Mouse (Mus musculus) midbrain, postnatal 0 days (tissue): ENCODE data around the gene Add2. TPM values are rescaled to one million over a fixed set of nuclear protein-coding genes. Genes with fewer than 3 reads are reported as not detected.

Experiments
- ATAC-seq: fragments of 200-750 bp; cut with Nextera tagmentation; 2 replicates; pipeline ENCODE4 v1.8.0; 2017; ENCODE audit warnings: moderate number of reproducible peaks, mild to moderate bottlenecking, moderate TSS enrichment, moderate library complexity; ENCODE audit not compliant: low FRiP score
- DNase-seq: peaks from one replicate; pipeline ENCODE4 v3.0.0-alpha.2; 2015; ENCODE audit warnings: low spot score
- H3K27ac ChIP-seq: fragments of 300-500 bp; sonication (generic); 2 replicates; pipeline ENCODE4 v1.5.1; 2014; ENCODE audit warnings: low read depth, mild to moderate bottlenecking, low read length, mixed read lengths
- H3K27me3 ChIP-seq: fragments of 300-500 bp; sonication (generic); 2 replicates; pipeline ENCODE4 v1.6.1; 2014; ENCODE audit warnings: low read length, control low read depth, mixed read lengths; ENCODE audit not compliant: insufficient read depth
- H3K36me3 ChIP-seq: fragments of 300-500 bp; sonication (generic); 2 replicates; pipeline ENCODE4 v1.6.1; 2014; ENCODE audit warnings: low read length, control low read depth, mixed read lengths; ENCODE audit not compliant: insufficient read depth
- H3K4me1 ChIP-seq: fragments of 300-500 bp; sonication (generic); 2 replicates; pipeline ENCODE4 v1.6.1; 2014; ENCODE audit warnings: mild to moderate bottlenecking, control low read depth, antibody characterized with exemption, low read length, mixed read lengths; ENCODE audit not compliant: insufficient read depth
- H3K4me2 ChIP-seq: fragments of 300-500 bp; sonication (generic); 2 replicates; pipeline ENCODE4 v1.6.1; 2014; ENCODE audit warnings: low read depth, mild to moderate bottlenecking, low read length, mixed read lengths; ENCODE audit not compliant: poor library complexity, severe bottlenecking
- H3K4me3 ChIP-seq: fragments of 300-500 bp; sonication (generic); 2 replicates; pipeline ENCODE4 v1.5.1; 2014; ENCODE audit warnings: low read depth, mild to moderate bottlenecking, low read length, moderate library complexity
- H3K9ac ChIP-seq: fragments of 300-500 bp; sonication (generic); replicated peaks from 2 replicates; pipeline ENCODE4 v1.6.1; 2014; ENCODE audit warnings: mild to moderate bottlenecking, low read length, moderate library complexity, mixed read lengths; ENCODE audit not compliant: poor library complexity, severe bottlenecking
- H3K9me3 ChIP-seq: fragments of 300-500 bp; sonication (generic); 2 replicates; pipeline ENCODE4 v1.6.1; 2016; ENCODE audit warnings: low read length, control low read depth
- CTCF ChIP-seq: IDR thresholded peaks from 2 replicates; pipeline ENCODE4 v1.5.1; 2016; ENCODE audit warnings: antibody characterized with exemption, mild to moderate bottlenecking
- WGBS: fragments of 180-500 bp; shearing (Covaris S2); extraction: QIAGEN DNeasy Blood & Tissue Kit; methylation state at CpG from one replicate; pipeline ENCODE4 v1.1.7; 2014; 5-methylcytosine and 5-hydroxymethylcytosine counted together
- polyA plus RNA-seq: library from polyadenylated mRNA; unstranded; fragments of >200 nt; fragmentation: Nextera tagmentation; extraction: Ambion mirVana; gene quantifications from 2 replicates; pipeline ENCODE4 v1.2.1, GENCODE M21; 2015
- total RNA-seq: library from RNA; depleted of rRNA; stranded (reverse); fragments of >200 nt; gene quantifications from 2 replicates; pipeline ENCODE4 v1.2.3, GENCODE M21; 2014

The Add2 gene
- total and polyA plus RNA-seq, 2 experiments from 2014 or later, result 124 to 159 TPM

- no peak for DNase-seq
- 79% methylated on average over 4 of the region's 4 CpGs for WGBS
- no peaks in the 10 kb centered on the region for H3K4me1 ChIP-seq
- H3K36me3 ChIP-seq, result no peaks in the 10 kb centered on the region
- no peak for TF ChIP-seq CTCF
- no peak overlapping the region for H3K27ac ChIP-seq
- no peak overlapping the region for H3K4me2 ChIP-seq
- no peak overlapping the region for H3K4me3 ChIP-seq
- no peak for ATAC-seq
- H3K9me3 ChIP-seq, result no peaks in the 10 kb centered on the region
- H3K27me3 ChIP-seq, result no peaks in the 10 kb centered on the region
- no peak overlapping the region for H3K9ac ChIP-seq
These were observed 8.9 kb upstream of the Add2 start for GRCm38 (mm10) chr6:86019415-86020237.

GRCm38 (mm10) chr6:86020948-86021347 lies 7.5 kb upstream of the Add2 start:
- Histone ChIP-seq H3K27me3 (no peaks in the 10 kb centered on the region), H3K4me1 (no peaks in the 10 kb centered on the region), H3K9me3 (no peaks in the 10 kb centered on the region), H3K4me2 (no peak overlapping the region), H3K4me3 (no peak overlapping the region), H3K9ac (no peak overlapping the region), H3K36me3 (no peaks in the 10 kb centered on the region), H3K27ac (no peak overlapping the region)
- no peak for ATAC-seq
- 33% methylated on average over 3 of the region's 3 CpGs for WGBS
- TF ChIP-seq CTCF, result peak; percentile 69
- DNase-seq, result no peak

GRCm38 (mm10) chr6:86026632-86027292 lies 1.7 kb upstream of the Add2 start:
- Histone ChIP-seq H3K27ac (no peak overlapping the region), H3K9me3 (no peaks in the 10 kb centered on the region), H3K9ac (no peak overlapping the region), H3K4me2 (no peak overlapping the region), H3K4me3 (no peak overlapping the region), H3K27me3 (no peaks in the 10 kb centered on the region), H3K4me1 (peaks cover 10% of the 10 kb centered on the region; the same call in 1 of the 2 replicates), H3K36me3 (no peaks in the 10 kb centered on the region)
- no peak for ATAC-seq
- 87% methylated on average over 8 of the region's 8 CpGs for WGBS
- no peak for DNase-seq
- TF ChIP-seq CTCF, result no peak

GRCm38 (mm10) chr6:86028150-86028549 lies 331 bp upstream of the Add2 start:
- Histone ChIP-seq H3K27me3 (no peaks in the 10 kb centered on the region), H3K27ac (peak overlapping the region; percentile 97), H3K36me3 (no peaks in the 10 kb centered on the region), H3K9me3 (no peaks in the 10 kb centered on the region), H3K4me2 (peak overlapping the region; percentile 70), H3K9ac (peak overlapping the region; percentile 96), H3K4me3 (peak overlapping the region; percentile 76), H3K4me1 (peaks cover 16% of the 10 kb centered on the region; the same call in 1 of the 2 replicates)
- DNase-seq (no peak), ATAC-seq (peak; percentile 53; the same call in 1 of the 2 replicates)
- 33% methylated on average over 2 of the region's 2 CpGs for WGBS
- TF ChIP-seq CTCF, result no peak

- Histone ChIP-seq H3K36me3 (no peaks in the 10 kb centered on the region), H3K27ac (peak overlapping the region; percentile 97), H3K9ac (peak overlapping the region; percentile 96), H3K9me3 (no peaks in the 10 kb centered on the region), H3K27me3 (no peaks in the 10 kb centered on the region), H3K4me3 (peak overlapping the region; percentile 76), H3K4me1 (peaks cover 16% of the 10 kb centered on the region; the same call in 1 of the 2 replicates), H3K4me2 (peak overlapping the region; percentile 70)
- DNase-seq (no peak), ATAC-seq (peak; percentile 47)
- TF ChIP-seq CTCF, result no peak
- WGBS, result 4% methylated on average over 6 of the region's 6 CpGs
These were observed 837 bp downstream of the Add2 start for GRCm38 (mm10) chr6:86029323-86029713.

- H3K27ac ChIP-seq, result no peak overlapping the region
- peak overlapping the region; percentile 76 for H3K4me3 ChIP-seq
- H3K4me1 ChIP-seq, result peaks cover 16% of the 10 kb centered on the region; the same call in 1 of the 2 replicates
- no peak for DNase-seq
- TF ChIP-seq CTCF, result no peak
- H3K36me3 ChIP-seq, result no peaks in the 10 kb centered on the region
- H3K9me3 ChIP-seq, result no peaks in the 10 kb centered on the region
- WGBS, result 45% methylated on average over 2 of the region's 2 CpGs
- ATAC-seq, result no peak
- H3K27me3 ChIP-seq, result no peaks in the 10 kb centered on the region
- H3K9ac ChIP-seq, result peak overlapping the region; percentile 36; the same call in 1 of the 2 replicates
- H3K4me2 ChIP-seq, result peak overlapping the region; percentile 70
These were observed 3.0 kb downstream of the Add2 start for GRCm38 (mm10) chr6:86031527-86031926.
